Mouse (Mus musculus): ENCODE measurements around the gene Grasp. TPM values are rescaled to one million over a fixed set of nuclear protein-coding genes. Genes with fewer than 3 reads are reported as not detected.

Grasp gene
- polyA plus RNA-seq, 1 experiment from 2014 or later: 5.8 TPM

DNA sequence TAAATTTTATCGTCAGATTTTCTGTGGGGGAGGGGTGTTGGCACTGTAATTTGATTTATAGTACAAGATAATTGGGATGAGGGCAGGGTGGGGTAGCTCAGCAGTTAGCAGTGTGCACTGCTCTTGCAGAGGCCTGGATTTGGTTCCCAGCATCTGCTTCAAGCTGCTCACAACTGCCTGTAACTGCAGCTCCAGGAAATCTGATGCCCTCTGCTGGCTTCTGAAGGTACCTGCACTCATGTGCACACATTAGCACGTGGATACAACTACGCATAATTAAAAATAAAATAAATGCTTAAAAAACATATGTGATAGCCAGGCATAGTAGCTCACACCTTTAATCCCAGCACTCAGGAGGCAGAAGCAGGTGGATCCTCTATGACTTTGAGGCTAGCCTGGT lies 38.4 kb upstream of the Grasp start:
- no peak overlapping the region for H3K27ac ChIP-seq
- H3K4me1 ChIP-seq (replicated peaks): peaks cover 29% of the 10 kb centered on the region
- 95% methylated on average over 3 of the region's 3 CpGs for WGBS
- DNase-seq (ENCODE audit: low spot score): no peak
- no peaks in the 10 kb centered on the region for H3K27me3 ChIP-seq (ENCODE audit: insufficient read depth, poor library complexity, severe bottlenecking)
- 0 out of 2 replicates have a peak, but pooled peaks cover 8% of the 10 kb centered on the region for H3K9me3 ChIP-seq
- H3K4me3 ChIP-seq: no peak overlapping the region
- H3K36me3 ChIP-seq: peaks cover 29% of the 10 kb centered on the region

DNA sequence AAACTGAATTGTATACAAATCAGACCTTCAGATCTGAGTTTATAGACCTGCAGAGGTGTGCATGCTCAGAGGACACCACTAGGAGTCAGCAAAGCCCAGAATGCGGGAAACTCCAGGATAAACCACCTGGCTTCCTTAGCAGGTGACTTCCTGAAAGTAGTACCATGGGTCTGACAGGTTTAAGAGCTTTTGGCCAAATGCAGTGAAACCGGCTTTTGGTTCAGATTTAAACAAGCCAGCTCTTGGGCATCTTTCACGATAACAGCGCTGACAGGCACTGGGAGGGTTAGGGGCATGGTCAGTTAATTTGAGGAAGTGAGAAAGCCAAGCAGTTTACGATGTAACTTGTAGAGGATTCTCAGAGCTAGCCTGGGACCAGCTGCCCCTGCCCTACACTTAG lies 36.1 kb upstream of the Grasp start:
- H3K27ac ChIP-seq: no peak overlapping the region
- 0 out of 2 replicates have a peak, but pooled peaks cover 8% of the 10 kb centered on the region for H3K9me3 ChIP-seq
- H3K36me3 ChIP-seq: peaks cover 29% of the 10 kb centered on the region
- H3K4me1 ChIP-seq (replicated peaks): peaks cover 34% of the 10 kb centered on the region
- no peaks in the 10 kb centered on the region for H3K27me3 ChIP-seq (ENCODE audit: insufficient read depth, poor library complexity, severe bottlenecking)
- no peak overlapping the region for H3K4me3 ChIP-seq
- 89% methylated on average over 5 of the region's 5 CpGs for WGBS
- no peak for DNase-seq (ENCODE audit: low spot score)

DNA sequence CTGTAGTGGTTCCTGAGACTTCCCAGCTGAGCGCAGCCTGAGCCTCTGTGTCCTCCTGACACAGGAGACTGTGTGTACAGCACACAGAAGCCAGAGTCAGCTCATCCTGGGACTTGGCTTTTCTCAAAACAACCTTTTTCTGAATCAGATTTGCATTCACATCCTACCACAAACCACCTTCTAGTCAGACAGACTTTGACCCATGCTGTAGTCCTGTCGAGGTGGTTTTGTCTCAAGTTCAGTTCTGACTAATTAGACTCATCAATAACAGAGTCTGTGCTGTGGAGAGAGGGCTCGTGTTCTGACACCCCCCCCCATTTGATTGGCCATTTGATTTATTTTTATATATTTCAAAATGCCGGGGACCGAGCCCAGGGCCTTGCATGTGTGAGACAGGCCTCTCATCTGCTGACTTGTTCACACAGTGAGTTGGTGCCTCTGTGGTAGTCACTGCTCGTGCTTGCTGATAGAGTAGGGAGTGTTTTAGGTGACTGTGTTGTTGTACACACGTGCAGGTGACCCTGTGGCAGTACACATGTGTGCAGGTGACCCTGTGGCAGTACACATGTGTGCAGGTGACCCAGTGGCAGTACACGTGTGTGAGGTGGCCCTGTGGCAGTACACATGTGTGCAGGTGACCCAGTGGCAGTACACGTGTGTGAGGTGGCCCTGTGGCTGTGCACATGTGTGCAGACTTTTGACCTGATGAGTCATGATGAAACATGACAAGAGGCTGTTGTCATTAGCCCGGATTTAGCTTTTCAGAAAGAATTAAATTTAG lies 33.8 kb upstream of the Grasp start:
- H3K4me3 ChIP-seq: no peak overlapping the region
- WGBS: 86% methylated on average over 10 of the region's 10 CpGs
- H3K27ac ChIP-seq: no peak overlapping the region
- no peak for DNase-seq (ENCODE audit: low spot score)
- peaks cover 31% of the 10 kb centered on the region for H3K4me1 ChIP-seq (replicated peaks)
- peaks cover 36% of the 10 kb centered on the region for H3K36me3 ChIP-seq
- 0 out of 2 replicates have a peak, but pooled peaks cover 5% of the 10 kb centered on the region for H3K9me3 ChIP-seq
- no peaks in the 10 kb centered on the region for H3K27me3 ChIP-seq (ENCODE audit: insufficient read depth, poor library complexity, severe bottlenecking)

DNA sequence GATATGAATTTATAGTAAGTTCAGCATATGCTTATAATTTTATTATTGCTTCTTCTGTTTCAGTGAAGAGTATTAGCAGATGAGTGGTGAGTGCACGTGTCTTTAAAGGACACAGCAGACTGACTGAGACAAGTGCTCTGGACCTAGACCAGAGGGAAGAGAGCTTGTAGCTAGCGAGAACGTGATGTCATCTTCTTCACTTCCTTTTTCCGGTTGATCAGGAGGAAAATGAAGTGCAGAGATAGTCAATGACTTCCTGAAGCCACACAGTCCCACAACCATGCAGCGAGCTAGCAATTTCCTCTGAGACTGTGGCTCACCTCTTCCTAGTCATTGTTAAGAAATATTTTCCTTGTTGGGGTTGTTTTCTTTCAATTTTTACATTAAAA lies 33.2 kb upstream of the Grasp start:
- DNase-seq (ENCODE audit: low spot score): no peak
- peaks cover 31% of the 10 kb centered on the region for H3K4me1 ChIP-seq (replicated peaks)
- no peaks in the 10 kb centered on the region for H3K27me3 ChIP-seq (ENCODE audit: insufficient read depth, poor library complexity, severe bottlenecking)
- H3K27ac ChIP-seq: no peak overlapping the region
- peaks cover 36% of the 10 kb centered on the region for H3K36me3 ChIP-seq
- WGBS: 82% methylated on average over 5 of the region's 5 CpGs
- H3K4me3 ChIP-seq: no peak overlapping the region
- no peaks in the 10 kb centered on the region for H3K9me3 ChIP-seq

DNA sequence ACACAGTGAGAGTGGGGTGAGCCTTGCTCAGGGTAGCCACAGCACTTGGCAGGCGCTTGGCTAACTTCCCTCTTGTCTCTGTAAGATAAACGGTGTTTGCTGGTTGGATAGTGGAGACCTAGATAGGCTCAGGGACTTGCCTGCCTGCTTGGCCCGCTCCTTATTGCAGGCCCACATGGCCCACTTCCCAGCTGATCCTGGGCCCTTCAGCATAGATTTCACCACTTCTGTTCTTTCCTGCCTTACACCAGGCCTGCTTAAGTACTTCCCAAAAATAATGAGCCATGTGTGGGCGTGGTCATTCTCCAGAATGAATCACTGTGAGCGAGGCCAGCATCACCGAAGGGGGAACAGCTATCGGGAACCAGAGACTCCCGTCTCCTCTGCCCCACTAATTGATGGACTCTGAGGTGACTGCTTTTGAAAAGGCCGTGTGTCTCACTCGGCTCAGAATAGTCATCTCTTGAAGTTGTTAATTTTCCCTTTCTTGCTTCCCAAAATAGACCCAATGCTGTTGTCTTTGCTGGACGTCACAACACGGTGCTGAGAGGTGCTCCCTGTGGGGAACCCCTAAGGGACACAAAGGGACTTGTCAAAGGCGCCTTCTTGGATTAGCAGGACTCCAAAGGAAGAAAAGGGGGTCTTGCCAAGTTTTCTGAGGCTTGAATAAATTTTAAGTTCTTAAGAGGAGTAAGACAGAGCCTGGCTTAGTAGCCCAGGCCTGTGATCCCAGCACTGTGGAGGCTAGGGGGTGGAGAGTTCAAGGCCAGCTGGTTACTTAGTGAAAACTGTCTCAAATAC lies 32.3 kb upstream of the Grasp start:
- DNase-seq (ENCODE audit: low spot score): no peak
- H3K9me3 ChIP-seq: no peaks in the 10 kb centered on the region
- peaks cover 31% of the 10 kb centered on the region for H3K4me1 ChIP-seq (replicated peaks)
- 29% methylated on average over 13 of the region's 13 CpGs for WGBS
- no peak overlapping the region for H3K27ac ChIP-seq
- H3K4me3 ChIP-seq: no peak overlapping the region
- H3K36me3 ChIP-seq: peaks cover 39% of the 10 kb centered on the region
- H3K27me3 ChIP-seq (ENCODE audit: insufficient read depth, poor library complexity, severe bottlenecking): no peaks in the 10 kb centered on the region

DNA sequence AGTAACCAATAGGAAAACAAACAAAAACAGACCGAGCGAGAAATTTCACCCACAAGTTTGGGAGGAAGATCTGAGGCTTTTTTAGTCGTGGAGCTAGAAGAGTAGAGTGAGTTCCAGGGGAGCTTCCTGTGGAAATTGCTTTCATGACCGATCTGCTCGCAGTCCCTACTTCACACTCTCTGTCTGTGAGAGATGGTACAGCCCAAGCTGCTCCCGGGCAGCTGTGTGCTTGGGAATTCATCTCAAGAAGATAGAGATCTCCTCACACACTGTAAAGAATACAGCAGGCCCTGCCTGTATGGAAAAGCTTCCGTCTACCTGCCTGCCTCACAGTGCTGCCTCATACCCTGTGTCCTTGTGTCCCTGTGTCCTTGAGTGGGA lies 31.7 kb upstream of the Grasp start:
- H3K36me3 ChIP-seq: peaks cover 40% of the 10 kb centered on the region
- 60% methylated on average over 7 of the region's 7 CpGs for WGBS
- no peaks in the 10 kb centered on the region for H3K27me3 ChIP-seq (ENCODE audit: insufficient read depth, poor library complexity, severe bottlenecking)
- H3K27ac ChIP-seq: no peak overlapping the region
- H3K9me3 ChIP-seq: no peaks in the 10 kb centered on the region
- peaks cover 31% of the 10 kb centered on the region for H3K4me1 ChIP-seq (replicated peaks)
- H3K4me3 ChIP-seq: no peak overlapping the region
- no peak for DNase-seq (ENCODE audit: low spot score)

DNA sequence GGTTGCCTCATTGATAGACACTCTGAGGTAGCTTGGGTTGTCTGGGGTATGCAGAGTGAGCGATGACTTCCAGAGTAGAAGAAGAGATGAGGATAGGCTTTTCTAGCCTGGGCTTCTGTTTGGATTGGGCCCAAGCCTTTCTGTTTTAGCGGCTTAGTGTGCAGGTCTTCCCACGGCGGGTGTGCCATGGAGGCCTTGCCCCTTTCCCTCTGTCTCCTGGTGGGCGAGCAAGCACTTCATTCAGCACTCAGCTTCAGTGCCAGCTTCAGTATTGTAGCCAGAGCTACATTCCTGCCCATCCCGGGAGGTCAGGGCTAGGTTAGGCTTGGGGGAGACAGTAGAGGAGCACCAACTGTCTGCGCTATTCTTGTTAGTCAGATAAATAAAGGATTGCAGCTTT lies 31.3 kb upstream of the Grasp start:
- DNase-seq (ENCODE audit: low spot score): no peak
- H3K9me3 ChIP-seq: no peaks in the 10 kb centered on the region
- 86% methylated on average over 7 of the region's 7 CpGs for WGBS
- peaks cover 31% of the 10 kb centered on the region for H3K4me1 ChIP-seq (replicated peaks)
- H3K36me3 ChIP-seq: peaks cover 41% of the 10 kb centered on the region
- no peak overlapping the region for H3K27ac ChIP-seq
- H3K27me3 ChIP-seq (ENCODE audit: insufficient read depth, poor library complexity, severe bottlenecking): no peaks in the 10 kb centered on the region
- no peak overlapping the region for H3K4me3 ChIP-seq

DNA sequence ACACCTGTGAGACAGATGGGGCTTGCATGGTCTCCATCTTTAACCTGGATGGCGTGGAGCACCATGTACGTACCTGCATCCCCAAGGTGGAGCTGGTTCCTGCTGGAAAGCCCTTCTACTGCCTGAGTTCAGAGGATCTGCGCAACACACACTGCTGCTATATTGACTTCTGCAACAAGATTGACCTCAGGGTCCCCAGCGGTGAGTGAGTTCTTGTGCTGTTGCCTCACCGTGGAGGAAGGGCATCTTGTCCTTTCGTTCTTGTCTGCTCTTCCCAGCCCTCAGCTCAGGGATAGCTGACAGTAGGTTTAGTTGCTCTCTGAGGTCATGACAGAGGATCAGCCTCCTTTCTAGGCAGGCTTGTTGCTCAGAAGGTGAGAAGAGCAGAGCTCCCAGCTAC lies 30.0 kb upstream of the Grasp start:
- DNase-seq (ENCODE audit: low spot score): no peak
- Histone ChIP-seq H3K27ac (no peak overlapping the region), H3K4me3 (no peak overlapping the region), H3K36me3 (peaks cover 55% of the 10 kb centered on the region), H3K9me3 (no peaks in the 10 kb centered on the region), H3K4me1 (replicated peaks) (peaks cover 33% of the 10 kb centered on the region), H3K27me3 (ENCODE audit: insufficient read depth, poor library complexity, severe bottlenecking) (no peaks in the 10 kb centered on the region)
- 95% methylated on average over 6 of the region's 6 CpGs for WGBS

DNA sequence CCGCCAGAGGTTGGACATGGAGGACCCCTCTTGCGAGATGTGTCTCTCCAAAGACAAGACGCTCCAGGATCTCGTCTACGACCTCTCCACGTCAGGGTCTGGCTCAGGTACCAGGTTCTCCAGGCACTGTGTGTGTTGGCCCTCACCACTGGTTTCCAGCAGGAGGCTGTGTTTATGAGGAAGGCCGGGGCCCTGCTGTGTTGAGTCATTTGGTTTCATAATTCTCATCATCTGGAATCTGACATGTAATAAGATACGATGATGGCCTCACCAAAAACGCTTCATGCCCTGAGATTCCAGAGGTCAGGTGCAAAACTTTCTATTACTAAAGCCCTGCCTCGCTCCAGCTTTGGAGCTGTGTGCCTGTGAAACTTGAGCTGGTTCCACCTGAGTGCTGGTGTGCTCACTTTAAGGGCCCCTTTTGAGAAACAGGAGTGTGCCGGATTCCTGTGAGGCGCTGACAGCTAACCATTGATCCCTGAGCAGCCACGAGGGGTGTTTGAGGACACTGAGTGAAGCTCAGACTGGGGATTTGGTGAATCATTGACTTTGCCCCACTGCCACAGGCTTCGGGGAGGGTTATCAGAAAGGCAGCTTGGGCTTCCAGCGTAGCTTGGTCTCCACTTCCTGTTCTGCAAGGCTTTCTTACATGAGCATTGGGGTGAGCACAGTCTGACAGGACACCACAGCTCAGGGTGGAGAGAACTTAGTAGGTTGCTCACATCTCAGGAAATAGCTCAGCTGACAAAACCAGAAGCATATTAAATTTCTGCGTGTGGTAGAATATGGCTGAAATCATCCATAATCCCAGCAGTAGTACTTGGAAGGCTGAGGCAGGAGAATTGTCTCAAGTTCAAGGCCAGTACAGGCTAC lies 28.8 kb upstream of the Grasp start:
- Histone ChIP-seq H3K9me3 (0 out of 2 replicates have a peak, but pooled peaks cover under 1% of the 10 kb centered on the region), H3K36me3 (peaks cover 67% of the 10 kb centered on the region)
- 93% methylated on average over 16 of the region's 16 CpGs for WGBS

DNA sequence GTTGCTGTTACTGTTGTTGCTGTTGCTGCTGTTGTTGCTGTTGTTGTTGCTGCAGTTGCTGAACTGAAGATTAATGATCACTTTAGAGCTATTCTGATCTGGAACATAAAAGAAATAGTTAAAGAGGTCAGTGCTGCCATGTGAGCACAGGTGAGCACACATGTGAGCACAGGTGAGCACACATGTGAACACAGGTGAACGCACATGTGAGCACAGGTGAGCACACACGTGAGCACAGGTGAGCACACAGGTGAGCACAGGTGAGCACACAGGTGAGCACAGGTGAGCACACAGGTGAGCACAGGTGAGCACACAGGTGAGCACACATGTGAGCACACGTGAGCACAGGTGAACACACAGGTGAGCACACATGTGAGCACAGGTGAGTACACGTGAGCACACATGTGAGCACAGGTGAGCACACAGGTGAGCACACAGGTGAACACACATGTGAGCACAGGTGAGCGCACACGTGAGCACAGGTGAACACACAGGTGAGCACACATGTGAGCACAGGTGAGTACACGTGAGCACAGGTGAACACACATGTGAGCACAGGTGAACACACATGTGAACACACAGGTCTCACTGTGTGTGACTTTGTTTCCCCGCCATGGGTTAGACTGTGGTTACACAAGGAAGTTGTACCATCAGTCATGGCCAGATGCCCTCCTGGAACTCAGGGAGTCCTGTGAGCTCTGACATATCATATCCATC lies 27.8 kb upstream of the Grasp start:
- Histone ChIP-seq H3K4me1 (replicated peaks) (peaks cover 19% of the 10 kb centered on the region), H3K27me3 (ENCODE audit: insufficient read depth, poor library complexity, severe bottlenecking) (no peaks in the 10 kb centered on the region), H3K4me3 (no peak overlapping the region), H3K27ac (no peak overlapping the region), H3K9me3 (0 out of 2 replicates have a peak, but pooled peaks cover 9% of the 10 kb centered on the region), H3K36me3 (peaks cover 77% of the 10 kb centered on the region)
- WGBS: 93% methylated on average over 8 of the region's 8 CpGs
- peak; percentile 23 for DNase-seq (ENCODE audit: low spot score)

More for the DNA sequence above, 28.8 kb upstream of the Grasp start:
- no peak for DNase-seq (ENCODE audit: low spot score)
- Histone ChIP-seq H3K4me1 (replicated peaks) (peaks cover 28% of the 10 kb centered on the region), H3K27me3 (ENCODE audit: insufficient read depth, poor library complexity, severe bottlenecking) (no peaks in the 10 kb centered on the region), H3K27ac (no peak overlapping the region), H3K4me3 (no peak overlapping the region)

DNA sequence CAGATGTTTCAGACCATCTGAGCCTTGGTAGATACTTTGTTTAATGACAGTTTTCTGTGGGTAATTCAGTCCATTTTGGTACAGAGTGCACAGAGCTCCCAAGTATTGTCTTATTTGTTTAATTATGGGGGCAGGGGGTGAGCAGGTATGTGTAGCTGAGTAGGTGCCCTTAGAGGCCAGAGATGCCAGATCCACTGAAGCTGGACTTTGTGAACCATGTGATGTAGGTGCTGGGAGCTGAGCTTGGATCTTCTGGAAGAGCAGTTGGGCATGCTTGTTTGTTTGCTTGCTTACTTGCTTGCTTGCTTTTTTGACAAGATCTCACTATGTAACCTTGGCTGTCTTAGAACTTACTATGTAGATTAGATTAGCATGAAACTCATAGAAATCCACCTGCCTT lies 27.0 kb upstream of the Grasp start:
- no peak for DNase-seq (ENCODE audit: low spot score)
- Histone ChIP-seq H3K9me3 (0 out of 2 replicates have a peak, but pooled peaks cover 9% of the 10 kb centered on the region), H3K27me3 (ENCODE audit: insufficient read depth, poor library complexity, severe bottlenecking) (no peaks in the 10 kb centered on the region), H3K4me3 (no peak overlapping the region), H3K27ac (no peak overlapping the region), H3K4me1 (replicated peaks) (peaks cover 12% of the 10 kb centered on the region), H3K36me3 (peaks cover 84% of the 10 kb centered on the region)
